Mouse (Mus musculus): Measurements from ENCODE around the gene Vps53.

Gene Vps53

GRCm38 (mm10) chr11:76167079-76167765, 12.2 kb downstream of the Vps53 start:
- DNase-seq, result peak; percentile 71

- no peak for DNase-seq
Observed at GRCm38 (mm10) chr11:76166657-76167056, 12.8 kb downstream of the Vps53 start.

GRCm38 (mm10) chr11:76160251-76160650, 19.2 kb downstream of the Vps53 start:
- DNase-seq, result no peak

GRCm38 (mm10) chr11:76158375-76158774, 21.1 kb downstream of the Vps53 start:
- no peak for DNase-seq

- no peak for DNase-seq
Observed at GRCm38 (mm10) chr11:76154861-76155260, 24.6 kb downstream of the Vps53 start.

- DNase-seq, result no peak
Observed at GRCm38 (mm10) chr11:76154200-76154599, 25.2 kb downstream of the Vps53 start.

GRCm38 (mm10) chr11:76153236-76153951, 26.1 kb downstream of the Vps53 start:
- peak; percentile 18 for DNase-seq

- DNase-seq, result no peak
Observed at GRCm38 (mm10) chr11:76150980-76151379, 28.5 kb downstream of the Vps53 start.

- no peak for DNase-seq
Observed at GRCm38 (mm10) chr11:76148055-76149008, 31.1 kb downstream of the Vps53 start.

- no peak for DNase-seq
Observed at GRCm38 (mm10) chr11:76146187-76147010, 33.0 kb downstream of the Vps53 start.

- DNase-seq, result no peak
Observed at GRCm38 (mm10) chr11:76145169-76145568, 34.3 kb downstream of the Vps53 start.

GRCm38 (mm10) chr11:76144386-76144785, 35.1 kb downstream of the Vps53 start:
- DNase-seq, result no peak

GRCm38 (mm10) chr11:76137996-76138395, 41.5 kb downstream of the Vps53 start:
- DNase-seq, result no peak

- no peak for DNase-seq
Observed at GRCm38 (mm10) chr11:76135641-76136437, 43.6 kb downstream of the Vps53 start.

GRCm38 (mm10) chr11:76130859-76131258, 48.6 kb downstream of the Vps53 start:
- DNase-seq, result no peak

- no peak for DNase-seq
Observed at GRCm38 (mm10) chr11:76125386-76125785, 54.1 kb downstream of the Vps53 start.

- DNase-seq, result no peak
Observed at GRCm38 (mm10) chr11:76123517-76123916, 55.9 kb downstream of the Vps53 start.

- no peak for DNase-seq
Observed at GRCm38 (mm10) chr11:76122571-76122970, 56.9 kb downstream of the Vps53 start.

GRCm38 (mm10) chr11:76121086-76121485, 58.4 kb downstream of the Vps53 start:
- DNase-seq, result no peak

- no peak for DNase-seq
Observed at GRCm38 (mm10) chr11:76120407-76120901, 59.0 kb downstream of the Vps53 start.

GRCm38 (mm10) chr11:76110416-76110815, 69.0 kb downstream of the Vps53 start:
- DNase-seq, result no peak
